Mouse (Mus musculus): Measurements from ENCODE around the gene Nfe2l2.

GRCm38 (mm10) chr2:75713083-75713482, 8.6 kb upstream of the Nfe2l2 start:
- no peak for TF ChIP-seq CTCF (IDR thresholded peaks at IDR 0.05; ENCODE audit: borderline replicate concordance, control insufficient read depth, extremely low read depth, insufficient read depth, low read length, poor library complexity)
- TF ChIP-seq POLR2A (IDR thresholded peaks at IDR 0.05; ENCODE audit: control insufficient read depth, extremely low read depth, insufficient read depth, low read length, poor library complexity) = no peak

Measured in thymus, adult 2 months (tissue).